8 mouse cellular contexts compared by ENCODE assay signal in genomic region chr1:173389901-173390401, GRCm38 (mm10). TPM values are rescaled to one million over a fixed set of nuclear protein-coding genes. Genes with fewer than 3 reads are reported as not detected.
A peak's percentile ranks its signal among the peaks of the same experiment; 100 is the strongest.
DNase-seq lines count a peak whose midpoint lies in the region; ATAC-seq and TF ChIP-seq lines count a peak whose summit lies in the region.

No protein-coding gene starts in this region.

- no peak for DNase-seq in heart, postnatal 25 days (ENCODE audit: low spot score)
- DNase-seq in hindbrain, embryonic 11.5 days (ENCODE audit: low spot score): peak; percentile 77
- peak; percentile 94 to 98 for DNase-seq in left cerebral cortex, postnatal 25 days (ENCODE audit: low spot score in 2 of 2)
- peak; percentile 99 for DNase-seq in right cerebral cortex, adult 2 months (ENCODE audit: low spot score in 2 of 2)
- no peak for DNase-seq in spleen, adult 12 weeks (ENCODE audit: low spot score)
- no peak for DNase-seq in urinary bladder, adult 18-20 months (ENCODE audit: low spot score in 2 of 2)

- peaks cover 8% of the 10 kb centered on the region for H3K4me1 ChIP-seq in heart, embryonic 13.5 days
- H3K4me1 ChIP-seq in cortical plate, adult 2 months (ENCODE audit: control insufficient read depth, insufficient read depth, low read length): no peaks in the 10 kb centered on the region; the same call in 1 of the 2 replicates
- no peaks in the 10 kb centered on the region for H3K4me1 ChIP-seq in hindbrain, embryonic 11.5 days (replicated peaks; ENCODE audit: control insufficient read depth, insufficient read depth, low read length)

- no peak for ATAC-seq in heart, embryonic 13.5 days (ENCODE audit: extremely low read depth, insufficient number of reproducible peaks, low FRiP score, low TSS enrichment)
- ATAC-seq in hindbrain, embryonic 11.5 days (ENCODE audit: low FRiP score): peak; percentile 96

- TF ChIP-seq CTCF in cortical plate, adult 2 months (IDR thresholded peaks at IDR 0.05; ENCODE audit: extremely low read depth, insufficient read depth, low read length): no peak

- 8% methylated on average over 13 of the region's 13 CpGs for WGBS in heart, embryonic 13.5 days
- WGBS in hindbrain, embryonic 11.5 days: 3% methylated on average over 13 of the region's 13 CpGs

- no peaks in the 10 kb centered on the region for H3K9me3 ChIP-seq in heart, embryonic 13.5 days
- H3K9me3 ChIP-seq in hindbrain, embryonic 11.5 days (ENCODE audit: control insufficient read depth, low read length): no peaks in the 10 kb centered on the region

- H3K27me3 ChIP-seq in heart, embryonic 13.5 days (replicated peaks): no peaks in the 10 kb centered on the region; the same call in 1 of the 2 replicates
- no peaks in the 10 kb centered on the region for H3K27me3 ChIP-seq in hindbrain, embryonic 11.5 days (ENCODE audit: control insufficient read depth, insufficient read depth, low read length)

- intact Hi-C loops in heart, postnatal 25 days (cut with DNase I): no loop called here
- intact Hi-C loops in left cerebral cortex, postnatal 25 days (cut with DNase I): loop anchor here (10.0 kb wide), 1 partner anchor 635 kb away; no protein-coding TSS in a partner anchor

- H3K4me2 ChIP-seq in heart, embryonic 13.5 days: peak overlapping the region; percentile 42
- H3K4me2 ChIP-seq in hindbrain, embryonic 11.5 days (replicated peaks; ENCODE audit: low read depth, low read length): peak overlapping the region; percentile 21

- 0 out of 2 replicates have a peak overlapping the region, but pooled peaks have one; percentile 7 for H3K4me3 ChIP-seq in heart, embryonic 13.5 days
- H3K4me3 ChIP-seq in cortical plate, adult 2 months (ENCODE audit: insufficient read depth, low read length): peak overlapping the region; percentile 55
- H3K4me3 ChIP-seq in hindbrain, embryonic 11.5 days (ENCODE audit: low read depth, low read length): peak overlapping the region; percentile 16

- no peak overlapping the region for H3K9ac ChIP-seq in heart, embryonic 13.5 days
- 0 out of 2 replicates have a peak overlapping the region, but pooled peaks have one; percentile 12 for H3K9ac ChIP-seq in hindbrain, embryonic 11.5 days (ENCODE audit: low read depth, low read length)

- no peak overlapping the region for H3K27ac ChIP-seq in heart, embryonic 13.5 days (replicated peaks)
- H3K27ac ChIP-seq in cortical plate, adult 2 months (ENCODE audit: insufficient read depth, low read length): 0 out of 2 replicates have a peak overlapping the region, but pooled peaks have one; percentile 37
- H3K27ac ChIP-seq in hindbrain, embryonic 11.5 days (ENCODE audit: low read depth, low read length): peak overlapping the region; percentile 61

- TF ChIP-seq POLR2A in cortical plate, adult 2 months (IDR thresholded peaks at IDR 0.05; ENCODE audit: extremely low read depth, insufficient read depth, low read length): 0 out of 2 replicates have a peak, but pooled peaks have one; percentile 18

- no peaks in the 10 kb centered on the region for H3K36me3 ChIP-seq in heart, embryonic 13.5 days
- H3K36me3 ChIP-seq in hindbrain, embryonic 11.5 days (ENCODE audit: control insufficient read depth, insufficient read depth, low read length): no peaks in the 10 kb centered on the region

RNA-seq across cellular contexts. Expression of gene Cadm3, which starts 22.5 kb away (rescaled TPM):
- 0.31 and 0.71 TPM in 2 replicates for polyA plus RNA-seq in heart, embryonic 13.5 days (2015; fragmentation: Nextera tagmentation; extraction: Ambion mirVana)
- total RNA-seq in heart, postnatal 25 days (2021): 1 to 10 TPM; 2.2 to 3.1 TPM
- polyA plus RNA-seq in cortical plate, adult 2 months (2012; rRNA removed): 404 and 407 TPM in 2 replicates
- polyA plus RNA-seq in hindbrain, embryonic 11.5 days (2014; fragmentation: Nextera tagmentation; extraction: Ambion mirVana): 29.8 and 30.7 TPM in 2 replicates
- total RNA-seq in left cerebral cortex, postnatal 25 days (2021): 100 to 1,000 TPM; 428 to 459 TPM

RNA-seq across cellular contexts. Expression of gene Aim2, which starts 39.3 kb away (rescaled TPM):
- 1.4 and 2.3 TPM in 2 replicates for polyA plus RNA-seq in heart, embryonic 13.5 days (2015; fragmentation: Nextera tagmentation; extraction: Ambion mirVana)
- 1 to 10 TPM; 1.2 to 1.6 TPM for total RNA-seq in heart, postnatal 25 days (2021)
- polyA plus RNA-seq in cortical plate, adult 2 months (2012; rRNA removed): 3.4 and 3.6 TPM in 2 replicates
- polyA plus RNA-seq in hindbrain, embryonic 11.5 days (2014; fragmentation: Nextera tagmentation; extraction: Ambion mirVana): 3.0 and 4.1 TPM in 2 replicates
- total RNA-seq in left cerebral cortex, postnatal 25 days (2021): 1 to 10 TPM; 1.6 to 2.5 TPM

RNA-seq across cellular contexts. Expression of gene Ackr1, which starts 56.4 kb away (rescaled TPM):
- polyA plus RNA-seq in heart, embryonic 13.5 days (2015; fragmentation: Nextera tagmentation; extraction: Ambion mirVana): 2.1 and 2.9 TPM in 2 replicates
- under 1 TPM; 0.52 to 0.61 TPM for total RNA-seq in heart, postnatal 25 days (2021)
- polyA plus RNA-seq in cortical plate, adult 2 months (2012; rRNA removed): 105 and 115 TPM in 2 replicates
- 5.6 and 6.4 TPM in 2 replicates for polyA plus RNA-seq in hindbrain, embryonic 11.5 days (2014; fragmentation: Nextera tagmentation; extraction: Ambion mirVana)
- total RNA-seq in left cerebral cortex, postnatal 25 days (2021): 100 to 1,000 TPM in 1 of 2 experiments, 10 to 100 TPM in 1; 89.1 to 100 TPM

Comparison
In these comparisons a context has a peak if more than half of its experiments do, and no peak if none do; other contexts are left out.
1. DNase-seq: peak in hindbrain, embryonic 11.5 days (single experiment), left cerebral cortex, postnatal 25 days (2 of 2) and right cerebral cortex, adult 2 months (2 of 2); none in heart, postnatal 25 days (single experiment), spleen, adult 12 weeks (single experiment) and urinary bladder, adult 18-20 months (0 of 2).
2. RNA of gene Cadm3, which starts 22.5 kb away (polyA plus RNA-seq): 404 to 407 TPM in cortical plate, adult 2 months and 29.8 to 30.7 TPM in hindbrain, embryonic 11.5 days; 0.31 to 0.71 TPM in heart, embryonic 13.5 days; every median in the first group is over 10 times any median in the second.
3. RNA of gene Ackr1, which starts 56.4 kb away (polyA plus RNA-seq): 105 to 115 TPM in cortical plate, adult 2 months; 5.6 to 6.4 TPM in hindbrain, embryonic 11.5 days and 2.1 to 2.9 TPM in heart, embryonic 13.5 days; every median in the first group is over 10 times any median in the second.
4. Peak in every context shown above with its lines, with median percentiles within 50 percentile points of each other: H3K4me3 ChIP-seq.